Mouse (Mus musculus): Measurements from ENCODE around the gene Wwc2. TPM values are rescaled to one million over a fixed set of nuclear protein-coding genes. Genes with fewer than 3 reads are reported as not detected.

The Wwc2 gene
- total RNA-seq, 2 experiments from 2014 or later, result 26.0 TPM

Other genes with a start within 250 kb of the Wwc2 start
- not detected for gene Cldn24, start 168.8 kb downstream of the Wwc2 start, total RNA-seq (2021)
- gene Cldn22, start 166.4 kb downstream of the Wwc2 start, total RNA-seq (2021), result under 1 TPM; 0.46 to 0.62 TPM
- gene Dctd, start 108.2 kb upstream of the Wwc2 start, total RNA-seq (2021), result 1 to 10 TPM; 5.5 to 9.4 TPM

Data from left cerebral cortex, postnatal 25 days (tissue).